Mouse (Mus musculus) kidney, postnatal 0 days (tissue): ENCODE measurements at regions not wholly inside any gene's neighbourhood (a gene's known extent, or its start where the extent isn't known, plus 50 kb on each side); places are given as distances from the start of the nearest gene placed in this dataset.
A peak's percentile ranks its signal among the peaks of the same experiment; 100 is the strongest.

Experiments used
- ATAC-seq: fragments of 200-750 bp; cut with Nextera tagmentation; replicated peaks from 2 replicates; pipeline ENCODE4 v1.8.0; 2017; ENCODE audit warnings: low read depth, moderate number of reproducible peaks, moderate TSS enrichment, moderate library complexity; ENCODE audit not compliant: low FRiP score
- DNase-seq: peaks from one replicate; pipeline ENCODE4 v3.0.0-alpha.2; 2016; ENCODE audit warnings: low spot score
- H3K27ac ChIP-seq: fragments of 300-500 bp; sonication (generic); 2 replicates; pipeline ENCODE4 v1.5.1; 2014; ENCODE audit warnings: mild to moderate bottlenecking
- H3K27me3 ChIP-seq: fragments of 300-500 bp; sonication (generic); 2 replicates; pipeline ENCODE4 v1.6.1; 2014; ENCODE audit warnings: low read length, mixed read lengths; ENCODE audit not compliant: insufficient read depth
- H3K36me3 ChIP-seq: fragments of 300-500 bp; sonication (generic); 2 replicates; pipeline ENCODE4 v1.6.1; 2014; ENCODE audit warnings: low read length, mixed read lengths; ENCODE audit not compliant: insufficient read depth
- H3K4me1 ChIP-seq: fragments of 300-500 bp; sonication (generic); replicated peaks from 2 replicates; pipeline ENCODE4 v1.6.1; 2014; ENCODE audit warnings: antibody characterized with exemption, low read length, mixed read lengths; ENCODE audit not compliant: insufficient read depth
- H3K4me2 ChIP-seq: fragments of 300-500 bp; sonication (generic); 2 replicates; pipeline ENCODE4 v1.6.1; 2014; ENCODE audit warnings: mild to moderate bottlenecking, low read length, moderate library complexity, mixed read lengths
- H3K4me3 ChIP-seq: fragments of 300-500 bp; sonication (generic); replicated peaks from 2 replicates; pipeline ENCODE4 v1.5.1; 2014; ENCODE audit warnings: low read depth, low read length
- H3K9ac ChIP-seq: fragments of 300-500 bp; sonication (generic); 2 replicates; pipeline ENCODE4 v1.6.1; 2014; ENCODE audit warnings: low read depth, low read length
- H3K9me3 ChIP-seq: fragments of 300-500 bp; sonication (generic); replicated peaks from 2 replicates; pipeline ENCODE4 v1.6.1; 2016; ENCODE audit warnings: low read length, inconsistent platforms, mixed read lengths
- CTCF ChIP-seq: IDR thresholded peaks from 2 replicates; pipeline ENCODE4 v1.5.1; 2016; ENCODE audit warnings: antibody characterized with exemption, low read depth, mild to moderate bottlenecking, moderate library complexity
- WGBS: fragments of 180-500 bp; shearing (Covaris S2); extraction: QIAGEN DNeasy Blood & Tissue Kit; methylation state at CpG from one replicate; pipeline ENCODE4 v1.1.7; 2014; 5-methylcytosine and 5-hydroxymethylcytosine counted together

- H3K9me3 ChIP-seq, result no peaks in the 10 kb centered on the region
- no peak overlapping the region for H3K4me2 ChIP-seq
- H3K27me3 ChIP-seq, result no peaks in the 10 kb centered on the region
- no peak for ATAC-seq
- no peaks in the 10 kb centered on the region for H3K4me1 ChIP-seq
- H3K27ac ChIP-seq, result no peak overlapping the region
- no peaks in the 10 kb centered on the region for H3K36me3 ChIP-seq
- H3K9ac ChIP-seq, result no peak overlapping the region
- no peak for DNase-seq
- H3K4me3 ChIP-seq, result no peak overlapping the region
- no peak for TF ChIP-seq CTCF
- 85% methylated on average over 4 of the region's 4 CpGs for WGBS
Observed at GRCm38 (mm10) chr3:42286471-42286870, 544.1 kb downstream of the D3Ertd751e start.

- Histone ChIP-seq H3K9ac (no peak overlapping the region), H3K36me3 (no peaks in the 10 kb centered on the region), H3K9me3 (no peaks in the 10 kb centered on the region), H3K27me3 (no peaks in the 10 kb centered on the region), H3K27ac (no peak overlapping the region), H3K4me3 (no peak overlapping the region), H3K4me1 (no peaks in the 10 kb centered on the region), H3K4me2 (no peak overlapping the region)
- TF ChIP-seq CTCF, result peak; percentile 26; the same call in 1 of the 2 replicates
- ATAC-seq, result no peak
- 70% methylated on average over 1 of the region's 1 CpGs for WGBS
- no peak for DNase-seq
Observed at GRCm38 (mm10) chr3:42312424-42312823, 570.0 kb downstream of the D3Ertd751e start.

- H3K4me2 ChIP-seq, result no peak overlapping the region
- ATAC-seq (no peak), DNase-seq (no peak)
- H3K9ac ChIP-seq, result no peak overlapping the region
- no peak overlapping the region for H3K27ac ChIP-seq
- no peaks in the 10 kb centered on the region for H3K27me3 ChIP-seq
- no peaks in the 10 kb centered on the region for H3K4me1 ChIP-seq
- no peak overlapping the region for H3K4me3 ChIP-seq
- TF ChIP-seq CTCF, result no peak
- H3K36me3 ChIP-seq, result no peaks in the 10 kb centered on the region
- 63% methylated on average over 2 of the region's 2 CpGs for WGBS
- no peaks in the 10 kb centered on the region for H3K9me3 ChIP-seq
Observed at GRCm38 (mm10) chr3:42327708-42328107, 585.3 kb downstream of the D3Ertd751e start.

GRCm38 (mm10) chr3:42342806-42343205, 600.4 kb downstream of the D3Ertd751e start:
- 37% methylated on average over 2 of the region's 2 CpGs for WGBS
- ATAC-seq, result no peak
- H3K9me3 ChIP-seq, result no peaks in the 10 kb centered on the region
- H3K9ac ChIP-seq, result no peak overlapping the region
- H3K4me1 ChIP-seq, result no peaks in the 10 kb centered on the region
- H3K4me3 ChIP-seq, result no peak overlapping the region
- H3K27me3 ChIP-seq, result no peaks in the 10 kb centered on the region
- no peak overlapping the region for H3K27ac ChIP-seq
- TF ChIP-seq CTCF, result no peak
- no peak for DNase-seq
- H3K36me3 ChIP-seq, result no peaks in the 10 kb centered on the region
- H3K4me2 ChIP-seq, result no peak overlapping the region

GRCm38 (mm10) chr3:42376785-42377184, 634.4 kb downstream of the D3Ertd751e start:
- no peak for TF ChIP-seq CTCF
- H3K9me3 ChIP-seq, result no peaks in the 10 kb centered on the region
- DNase-seq, result no peak
- H3K4me2 ChIP-seq, result no peak overlapping the region
- H3K4me1 ChIP-seq, result no peaks in the 10 kb centered on the region
- 33% methylated on average over 1 of the region's 1 CpGs for WGBS
- ATAC-seq, result no peak
- H3K4me3 ChIP-seq, result no peak overlapping the region
- H3K27ac ChIP-seq, result no peak overlapping the region
- H3K36me3 ChIP-seq, result no peaks in the 10 kb centered on the region
- no peak overlapping the region for H3K9ac ChIP-seq
- no peaks in the 10 kb centered on the region for H3K27me3 ChIP-seq

- no peak overlapping the region for H3K4me2 ChIP-seq
- WGBS, result 79% methylated on average over 5 of the region's 5 CpGs
- TF ChIP-seq CTCF, result no peak
Observed at GRCm38 (mm10) chr3:42382151-42382550, 639.7 kb downstream of the D3Ertd751e start.

GRCm38 (mm10) chr3:42402716-42403115, 660.3 kb downstream of the D3Ertd751e start:
- no peak overlapping the region for H3K4me3 ChIP-seq
- no peaks in the 10 kb centered on the region for H3K27me3 ChIP-seq
- no peaks in the 10 kb centered on the region for H3K9me3 ChIP-seq
- H3K9ac ChIP-seq, result no peak overlapping the region
- no peak overlapping the region for H3K4me2 ChIP-seq
- no peaks in the 10 kb centered on the region for H3K36me3 ChIP-seq
- H3K27ac ChIP-seq, result no peak overlapping the region
- H3K4me1 ChIP-seq, result no peaks in the 10 kb centered on the region
- ATAC-seq (no peak), DNase-seq (no peak)
- TF ChIP-seq CTCF, result no peak

More at GRCm38 (mm10) chr3:42382151-42382550, 639.7 kb downstream of the D3Ertd751e start:
- Histone ChIP-seq H3K36me3 (no peaks in the 10 kb centered on the region), H3K27ac (no peak overlapping the region), H3K4me3 (no peak overlapping the region), H3K27me3 (no peaks in the 10 kb centered on the region), H3K4me1 (no peaks in the 10 kb centered on the region), H3K9me3 (no peaks in the 10 kb centered on the region), H3K9ac (no peak overlapping the region)
- no peak for DNase-seq
- ATAC-seq, result no peak
